Mouse (Mus musculus) c-Kit-positive CD71-positive TER-119-positive erythroid progenitor cells, embryonic 14.5 days (primary cell): Measurements from ENCODE around the gene Cog2.

Experiments
- DNase-seq: peaks from one replicate; pipeline ENCODE4 v3.0.0-alpha.2; 2013; ENCODE audit warnings: low spot score

Gene Cog2

DNA sequence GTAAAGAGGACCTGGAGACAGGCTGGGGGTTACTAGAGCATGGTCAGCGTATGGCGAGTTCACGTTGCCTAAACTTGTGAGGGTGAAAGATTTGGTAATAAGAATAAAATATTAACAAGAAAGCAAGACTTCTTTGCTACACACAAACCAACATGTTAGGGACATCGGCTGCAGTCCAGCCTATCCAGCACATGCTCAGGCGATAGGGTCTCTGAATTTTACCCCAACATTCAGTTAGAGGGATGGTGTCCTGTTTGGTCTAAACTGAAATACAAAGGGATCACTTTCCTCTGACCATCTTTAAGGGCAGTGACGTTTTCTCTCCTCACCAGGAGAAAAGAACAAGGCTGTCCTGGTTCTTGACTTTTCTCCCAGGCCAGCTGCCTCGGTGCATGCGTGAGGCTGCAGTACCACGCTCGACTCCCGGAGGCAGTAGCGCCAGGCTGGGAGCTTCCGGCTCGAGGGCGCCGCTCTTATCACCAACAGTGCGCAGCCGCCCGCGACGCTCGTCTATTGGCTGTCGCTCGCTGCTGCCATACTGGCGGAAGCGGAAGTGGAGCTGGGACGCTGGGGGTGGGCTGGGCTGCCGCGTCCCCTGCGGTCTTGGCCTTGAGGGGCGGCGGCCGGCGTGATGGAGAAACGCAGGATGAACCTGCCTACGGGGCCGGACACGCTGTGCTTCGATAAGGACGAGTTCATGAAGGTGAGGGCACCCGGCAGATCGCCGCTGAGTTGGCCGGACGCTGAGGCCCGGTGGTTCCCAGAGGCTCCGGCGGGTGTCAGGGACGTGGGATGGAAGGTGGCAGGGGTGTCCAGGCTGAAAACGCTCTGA lies at the start of gene Cog2:
Cog2 (plus strand) TSS at position 519 of the 832 bp plus-strand sequence.
- peak; percentile 88 for DNase-seq

DNA sequence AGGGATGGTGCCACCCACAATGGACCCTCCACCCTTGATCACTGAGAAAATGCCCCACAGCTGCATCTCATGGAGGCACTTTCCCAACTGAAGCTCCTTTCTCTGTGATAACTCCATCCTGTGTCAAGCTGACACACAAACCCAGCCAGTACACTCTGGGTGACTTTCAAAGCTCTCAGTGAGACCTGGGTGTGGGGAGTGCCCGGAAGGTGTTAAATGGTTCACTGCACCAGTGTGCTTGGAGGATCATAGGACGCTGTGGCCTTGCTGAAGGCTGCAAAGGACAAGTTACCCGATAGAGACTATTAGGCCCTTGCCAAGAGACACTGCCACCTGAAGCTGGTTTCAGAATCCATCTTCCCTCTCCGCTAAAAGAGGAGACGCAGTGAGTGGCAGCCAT lies 44.9 kb upstream of the Cog2 start:
- no peak for DNase-seq

DNA sequence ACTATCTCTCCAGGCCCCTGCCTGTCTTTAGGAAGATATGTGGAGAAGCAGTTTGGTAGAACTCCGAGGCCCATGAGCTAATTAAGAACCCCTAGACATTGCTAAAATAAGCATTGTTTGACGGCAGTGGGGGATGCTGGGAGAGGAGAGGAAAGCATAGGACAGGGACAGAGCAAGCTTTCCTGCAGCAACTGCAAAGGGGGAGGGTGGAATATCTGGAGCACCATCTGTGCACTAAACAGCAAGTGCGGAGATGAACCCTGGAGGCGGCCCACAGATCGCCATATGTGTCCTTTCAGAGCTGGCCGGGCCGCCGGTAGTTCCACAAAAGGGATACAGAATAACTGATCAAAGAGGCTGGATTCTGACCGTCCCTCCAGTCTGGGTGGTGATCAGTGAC lies 43.9 kb upstream of the Cog2 start:
- DNase-seq = no peak

DNA sequence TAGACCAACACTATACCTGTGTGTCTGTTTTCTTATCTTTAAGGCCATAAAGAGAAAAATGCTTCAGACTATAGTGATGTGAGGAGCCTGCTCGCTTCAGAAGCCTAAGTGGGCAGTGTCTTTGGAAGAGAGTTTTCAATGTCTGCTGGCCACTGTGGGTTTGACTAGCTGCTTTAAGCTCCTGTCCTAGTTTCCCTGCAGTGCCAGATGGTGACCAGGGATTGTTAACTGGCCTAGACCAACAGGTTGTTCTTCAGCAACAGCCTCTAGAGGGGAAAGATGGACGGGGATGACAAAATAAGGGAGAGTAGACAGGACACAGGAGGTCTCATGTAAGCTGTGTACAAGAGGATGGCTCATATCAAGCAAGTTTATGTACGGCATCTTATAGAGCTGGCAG lies 41.3 kb upstream of the Cog2 start:
- no peak for DNase-seq

DNA sequence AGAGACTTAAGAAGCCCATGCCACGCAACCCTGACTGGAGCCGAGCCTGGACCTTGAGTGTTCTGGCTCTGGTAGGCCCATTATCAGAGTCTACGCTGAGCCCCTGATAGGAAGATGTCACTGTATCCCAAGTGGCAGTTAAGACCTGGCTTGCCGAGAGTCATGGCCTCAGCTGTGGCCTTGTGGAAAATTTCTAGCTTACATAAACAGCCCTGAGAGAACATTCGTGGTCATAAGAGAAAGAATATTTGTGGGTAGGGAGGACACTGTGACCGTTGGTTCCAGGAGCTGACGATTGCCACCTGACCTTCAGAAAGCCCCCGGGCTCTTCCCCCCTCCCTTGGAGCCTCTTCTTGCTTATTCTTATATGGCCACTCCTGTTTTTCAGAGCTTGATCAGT lies 40.2 kb upstream of the Cog2 start:
- no peak for DNase-seq

DNA sequence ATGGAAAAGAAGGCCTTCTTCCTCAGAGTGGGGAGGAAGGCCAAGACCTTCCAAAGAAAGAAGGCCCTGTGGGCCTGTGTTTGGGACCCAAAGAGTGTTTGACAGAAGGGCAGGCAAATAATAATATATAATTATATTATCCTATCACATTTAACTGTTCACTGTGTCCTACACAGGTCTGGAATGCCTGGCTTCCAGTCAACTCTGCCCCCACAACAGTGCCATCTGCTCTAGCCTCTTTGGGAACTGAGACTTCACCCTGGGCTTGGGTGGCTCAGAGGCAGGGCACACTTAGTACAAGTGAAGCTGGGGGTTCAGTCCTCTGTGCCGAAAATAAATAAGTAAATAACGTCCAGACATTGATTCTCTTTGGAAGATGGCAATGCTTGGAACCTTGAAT lies 37.8 kb upstream of the Cog2 start:
- no peak for DNase-seq

DNA sequence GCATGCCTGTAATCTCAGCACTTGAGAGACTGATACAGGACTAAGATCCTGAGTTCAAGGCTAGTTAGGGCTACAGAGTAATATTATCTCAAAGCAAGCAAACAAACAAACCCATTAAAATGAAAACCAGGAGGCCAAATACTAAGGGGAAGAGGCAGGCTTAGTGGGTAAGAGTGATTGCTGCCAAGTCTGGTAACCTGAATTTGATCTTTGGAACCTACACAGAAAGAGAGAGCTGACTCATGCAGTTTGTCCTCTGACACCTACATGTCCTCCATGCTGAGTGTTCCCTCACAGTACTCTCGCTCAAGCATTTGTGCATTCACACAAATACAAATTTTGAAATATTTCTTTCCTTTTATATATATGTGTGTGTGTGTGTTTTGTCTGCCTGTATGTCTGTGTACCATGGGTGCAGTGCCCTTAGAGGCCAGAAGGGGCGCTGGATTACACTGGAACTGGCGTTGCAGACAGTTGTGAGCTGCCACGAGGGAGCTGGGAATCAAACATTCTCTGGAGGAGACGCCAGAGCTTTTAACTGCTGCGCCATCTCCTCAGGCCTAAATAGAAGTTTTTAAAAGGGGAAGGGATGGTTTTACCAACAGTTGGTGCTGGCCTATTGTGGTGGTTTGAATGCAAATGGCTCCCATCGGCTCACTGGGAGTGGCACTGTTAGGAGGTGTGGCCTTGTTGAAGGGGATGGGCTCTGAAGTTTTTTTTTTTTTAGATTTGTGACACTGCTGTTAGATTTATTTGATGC lies 37.0 kb upstream of the Cog2 start:
- no peak for DNase-seq

DNA sequence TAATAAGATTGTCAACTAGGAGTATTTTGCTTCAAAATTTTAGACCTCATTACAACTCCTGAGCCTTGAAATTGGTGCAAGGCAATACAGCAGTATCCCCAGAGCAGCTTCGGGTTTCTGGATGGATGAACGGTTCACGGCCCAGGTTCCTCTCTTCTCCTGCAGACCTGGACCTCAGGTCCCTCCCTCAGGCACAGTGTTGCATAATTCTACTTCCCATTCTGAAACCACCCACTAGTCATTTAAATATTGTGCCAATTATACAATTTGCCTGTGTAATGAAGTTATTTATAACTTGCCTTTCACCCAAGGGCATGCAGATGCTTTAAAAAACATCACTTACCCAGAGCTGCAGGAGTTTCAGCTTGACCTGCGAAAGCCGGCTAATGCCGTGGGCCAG lies 31.3 kb upstream of the Cog2 start:
- no peak for DNase-seq

DNA sequence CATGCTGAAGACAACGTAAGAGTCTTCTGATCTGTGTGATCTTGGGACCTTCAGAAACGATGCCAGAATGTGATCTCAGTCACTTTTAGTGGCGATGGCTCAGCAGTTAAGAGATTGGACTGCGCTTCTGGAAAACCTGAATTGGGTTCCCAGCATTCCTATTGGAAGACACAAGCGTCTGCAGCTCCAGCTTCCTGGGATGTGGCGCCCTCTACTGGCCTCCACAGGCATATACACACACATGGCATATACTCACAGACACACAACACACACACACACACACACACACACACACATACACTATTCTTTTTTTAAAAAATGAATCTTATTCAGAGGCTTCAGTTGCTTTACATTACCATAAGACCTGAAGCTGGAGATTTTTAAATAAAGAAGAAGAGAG lies 30.8 kb upstream of the Cog2 start:
- no peak for DNase-seq

DNA sequence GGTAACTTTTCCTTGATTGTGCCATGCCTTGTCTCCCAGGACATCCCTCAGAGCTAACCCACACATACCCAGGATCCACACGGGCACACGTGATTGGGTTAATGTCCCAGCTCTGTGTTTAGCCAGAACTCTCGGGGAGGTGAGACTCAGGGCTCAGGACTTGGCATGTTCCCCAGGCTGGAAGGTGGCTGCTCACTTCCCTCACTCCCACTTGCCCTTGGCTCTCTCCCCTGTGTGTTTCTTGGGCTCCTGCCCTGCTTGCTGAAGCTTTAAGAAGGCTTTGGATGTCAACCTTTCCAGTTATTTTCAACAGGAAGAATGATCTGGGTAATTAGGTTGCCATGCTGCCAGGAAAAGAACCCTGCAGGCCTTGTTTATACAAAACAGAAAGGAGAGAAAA lies 26.2 kb upstream of the Cog2 start:
- no peak for DNase-seq

DNA sequence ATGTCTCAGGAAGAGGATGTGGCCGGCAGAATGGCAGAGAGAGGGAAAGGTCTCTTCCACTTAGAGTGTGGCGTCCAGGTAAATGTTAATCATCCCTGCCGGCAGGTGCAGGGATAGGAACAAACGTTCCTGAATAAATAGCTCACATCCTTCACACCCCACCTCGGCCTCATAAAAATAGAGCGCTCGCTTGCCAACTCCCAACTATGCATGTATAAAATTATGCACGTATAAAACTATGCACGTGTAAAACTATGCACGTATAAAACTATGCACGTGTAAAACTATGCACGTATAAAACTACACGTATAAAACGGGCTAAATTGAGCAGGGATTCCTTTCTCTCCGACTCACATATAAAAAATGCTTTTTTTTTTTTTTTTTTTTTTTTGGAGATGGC lies 25.6 kb upstream of the Cog2 start:
- no peak for DNase-seq

DNA sequence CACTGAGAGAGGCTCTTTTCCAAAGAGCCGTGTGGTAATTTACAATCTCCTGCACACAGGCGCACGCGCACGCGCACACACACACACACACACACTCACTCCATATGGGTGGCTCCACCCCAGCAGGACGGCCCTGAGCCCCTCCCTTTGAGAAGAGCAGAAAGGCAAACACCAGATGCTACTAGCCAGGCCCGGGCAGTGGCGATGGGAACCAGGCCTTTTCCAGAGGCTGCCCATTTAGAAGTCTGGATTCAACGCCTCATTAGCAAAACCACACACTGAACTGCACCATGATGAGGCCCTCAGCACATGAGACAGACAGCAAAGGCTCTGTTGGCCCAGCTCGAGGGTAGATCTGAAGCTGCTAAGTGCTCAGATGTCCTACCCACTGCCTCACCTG lies 24.9 kb upstream of the Cog2 start:
- no peak for DNase-seq

DNA sequence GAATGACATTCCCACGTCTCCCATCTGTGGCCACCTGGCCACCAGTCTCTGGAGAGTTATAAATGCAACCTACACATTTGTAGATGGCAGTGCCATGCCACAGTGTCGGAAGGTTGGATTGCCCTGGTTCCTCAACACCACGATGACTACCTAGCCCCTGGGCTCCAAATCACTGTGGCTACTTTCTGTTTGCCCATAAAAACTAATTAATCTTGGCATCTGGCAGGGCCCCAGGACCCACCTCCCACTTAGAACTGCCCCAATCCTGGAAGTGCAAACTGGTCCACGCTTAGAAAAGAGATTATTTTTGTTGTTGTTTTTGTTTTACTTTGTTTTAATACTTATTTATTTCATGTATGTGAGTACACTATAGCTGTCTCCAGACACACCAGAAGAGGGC lies 24.3 kb upstream of the Cog2 start:
- no peak for DNase-seq

DNA sequence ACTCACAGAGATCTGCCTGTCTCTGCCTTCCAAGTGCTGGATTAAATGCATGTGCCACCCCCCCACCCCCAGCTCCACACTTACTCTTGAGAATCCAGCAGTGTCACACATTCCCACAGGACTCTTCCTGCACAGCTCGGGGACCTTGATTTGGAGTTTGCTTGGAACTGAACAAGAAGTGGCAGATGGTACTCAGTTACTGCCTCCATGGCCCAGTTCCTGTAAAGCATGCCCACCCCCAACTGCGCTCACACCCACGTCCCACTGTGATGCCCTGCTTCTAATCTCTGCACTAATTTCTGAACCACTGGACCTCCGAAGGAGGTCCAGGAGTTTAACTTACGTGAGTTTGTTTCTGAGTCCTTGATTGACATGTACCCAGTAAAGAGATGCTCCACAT lies 23.7 kb upstream of the Cog2 start:
- DNase-seq = no peak

DNA sequence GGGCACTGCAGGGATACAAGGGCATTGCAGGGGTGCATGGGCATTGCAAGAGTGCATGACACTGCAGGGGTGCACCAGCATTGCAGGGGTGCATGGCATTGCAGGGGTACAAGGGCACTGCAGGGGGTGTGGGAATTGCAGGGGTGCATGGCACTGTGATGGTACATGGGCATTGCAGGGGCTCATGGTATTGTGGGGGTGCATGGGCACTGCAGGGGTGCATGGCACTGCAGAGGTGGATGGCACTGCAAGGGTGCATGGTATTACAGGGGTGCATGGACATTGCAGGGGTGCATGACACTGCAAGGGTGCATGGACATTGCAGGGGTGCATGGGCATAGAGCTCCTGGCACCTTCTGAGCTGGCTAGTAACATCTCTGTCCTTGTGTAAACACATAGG lies 22.2 kb upstream of the Cog2 start:
- no peak for DNase-seq

DNA sequence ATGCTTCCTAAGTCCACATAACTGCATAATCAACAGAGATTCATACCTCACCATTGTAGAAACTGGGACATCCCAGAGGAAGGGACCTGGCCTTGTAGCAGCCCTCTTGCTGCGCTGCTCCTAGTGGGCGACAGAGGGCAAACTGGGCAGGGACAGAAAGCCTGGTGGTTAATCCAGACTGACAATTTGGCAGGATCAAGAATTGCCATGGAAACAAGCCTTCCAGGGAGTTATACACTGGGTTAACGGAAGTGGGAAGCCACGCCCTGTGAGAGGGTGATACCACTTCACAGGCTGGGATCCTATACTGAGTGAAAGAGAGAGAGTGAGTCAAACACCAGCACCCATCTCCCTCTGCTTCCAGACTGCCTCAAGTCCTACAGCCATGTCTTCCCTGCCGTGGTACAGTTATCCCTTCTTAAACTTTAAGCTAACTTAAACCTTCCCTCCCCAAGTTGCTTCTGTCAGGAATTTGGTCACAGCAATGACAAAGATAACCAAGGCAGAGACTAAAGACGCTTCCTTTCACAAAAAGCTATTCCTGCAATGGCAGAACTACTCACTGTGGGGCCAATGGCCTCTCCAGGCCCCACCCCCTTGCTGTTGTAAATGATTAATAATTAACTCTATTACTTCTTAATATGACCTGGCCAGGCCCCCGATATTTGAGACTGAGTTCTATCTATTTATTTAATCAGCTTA lies 21.2 kb upstream of the Cog2 start:
- DNase-seq = no peak

DNA sequence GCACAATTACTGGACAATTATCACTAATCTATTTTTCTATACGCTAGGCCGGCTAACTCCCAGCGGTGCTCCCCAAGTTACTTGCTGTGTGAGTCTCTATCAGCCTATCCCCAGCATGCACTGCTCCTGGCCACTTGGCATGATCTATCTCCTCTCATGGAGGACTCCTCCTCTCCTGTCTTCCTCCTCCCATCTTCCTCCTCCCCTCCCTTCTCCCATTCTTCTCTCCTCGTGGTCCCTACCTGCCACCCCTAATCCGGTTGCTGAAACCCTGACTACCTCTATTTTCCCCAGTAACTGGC lies 20.7 kb upstream of the Cog2 start:
- DNase-seq = no peak

DNA sequence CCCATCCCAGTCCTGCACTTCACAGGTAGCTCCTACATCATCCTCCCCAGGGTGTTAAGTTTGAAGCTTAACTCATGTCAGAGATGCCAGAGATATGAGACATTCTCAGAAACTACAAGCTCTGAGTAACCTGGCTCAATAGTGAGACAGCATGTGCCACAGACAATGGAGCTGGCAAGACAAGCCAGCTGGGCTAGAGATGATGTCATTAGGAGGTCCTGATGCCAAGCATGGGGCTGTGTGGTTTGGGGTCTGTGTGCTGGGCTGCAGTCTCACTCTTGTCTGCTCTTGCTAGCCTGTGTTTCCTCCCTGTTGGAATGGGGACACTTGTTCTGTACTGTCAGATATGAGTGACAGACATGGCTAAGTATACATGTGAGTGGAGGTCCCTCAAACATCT lies 14.9 kb upstream of the Cog2 start:
- no peak for DNase-seq

DNA sequence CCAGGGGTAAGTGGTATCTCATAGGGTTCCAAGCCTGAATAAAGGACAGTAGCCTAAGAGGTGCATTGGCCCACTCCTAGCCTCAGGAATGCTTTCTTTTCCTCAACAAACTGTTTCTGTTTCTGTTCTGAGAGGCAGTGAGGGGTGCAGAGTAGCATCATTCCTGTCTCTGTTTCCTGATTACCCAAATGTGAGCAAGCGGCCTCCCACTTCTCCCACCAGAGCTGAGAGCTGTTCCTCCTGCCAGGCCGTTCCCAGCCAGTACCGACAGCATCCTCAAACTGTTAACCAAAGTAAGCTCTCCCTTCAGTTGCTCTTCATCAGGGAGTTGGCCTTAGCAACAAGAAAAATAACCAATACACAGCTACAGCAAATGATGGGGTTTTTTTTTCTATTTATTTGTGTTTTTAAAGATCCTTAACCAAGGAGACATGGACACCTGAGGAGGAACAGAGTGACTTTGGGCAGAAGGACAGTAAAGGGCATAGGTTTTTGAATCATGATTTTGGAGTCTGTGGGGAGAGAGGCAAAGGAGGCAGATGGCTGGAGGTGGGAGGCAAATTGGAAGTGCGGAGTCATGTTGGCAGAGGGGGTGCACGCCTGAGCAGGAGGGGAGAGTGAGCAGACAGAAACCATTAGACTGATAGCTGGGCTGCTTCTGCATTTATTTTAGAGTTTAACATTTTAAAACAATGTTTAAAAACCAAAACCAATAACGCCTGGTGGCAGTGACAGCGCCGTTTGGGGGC lies 12.8 kb upstream of the Cog2 start:
- no peak for DNase-seq

DNA sequence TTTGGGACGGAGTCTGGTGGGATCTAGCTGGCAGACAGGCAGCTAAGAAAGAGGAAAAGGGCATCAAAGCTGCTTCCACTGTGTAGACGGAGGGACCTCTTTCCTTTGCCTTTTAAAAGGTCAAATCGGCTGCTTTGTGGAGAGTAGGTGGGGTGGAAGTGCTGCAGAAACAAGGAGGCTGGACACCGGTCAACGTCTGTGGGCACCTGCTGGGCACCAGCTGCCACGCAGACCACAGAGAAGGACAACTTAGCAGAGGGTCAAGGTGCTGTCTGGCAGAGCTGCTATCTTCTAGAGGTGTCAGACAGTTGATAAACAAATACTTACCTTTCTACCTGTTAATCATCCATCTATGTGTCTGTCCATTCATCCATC lies 12.3 kb upstream of the Cog2 start:
- DNase-seq = no peak

DNA sequence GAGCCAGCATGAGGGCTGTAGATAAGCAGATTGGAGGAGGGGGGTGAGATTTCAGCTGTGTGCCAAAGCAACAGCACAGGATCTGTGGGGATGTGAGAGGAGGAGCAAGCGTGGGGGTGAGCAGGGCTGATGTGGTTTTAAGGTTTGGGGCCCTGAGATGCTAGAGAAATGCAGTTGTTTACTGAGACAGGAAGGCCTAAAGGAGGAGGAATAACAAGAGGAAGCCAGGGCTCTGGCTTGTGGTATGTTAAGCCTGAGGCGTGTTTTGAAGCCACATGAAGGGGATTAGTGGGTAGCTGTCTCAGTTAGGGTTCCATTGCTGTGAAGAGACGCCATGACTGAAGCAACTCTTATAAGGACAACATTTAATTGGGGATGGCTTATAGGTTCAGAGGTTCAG lies 11.4 kb upstream of the Cog2 start:
- no peak for DNase-seq

DNA sequence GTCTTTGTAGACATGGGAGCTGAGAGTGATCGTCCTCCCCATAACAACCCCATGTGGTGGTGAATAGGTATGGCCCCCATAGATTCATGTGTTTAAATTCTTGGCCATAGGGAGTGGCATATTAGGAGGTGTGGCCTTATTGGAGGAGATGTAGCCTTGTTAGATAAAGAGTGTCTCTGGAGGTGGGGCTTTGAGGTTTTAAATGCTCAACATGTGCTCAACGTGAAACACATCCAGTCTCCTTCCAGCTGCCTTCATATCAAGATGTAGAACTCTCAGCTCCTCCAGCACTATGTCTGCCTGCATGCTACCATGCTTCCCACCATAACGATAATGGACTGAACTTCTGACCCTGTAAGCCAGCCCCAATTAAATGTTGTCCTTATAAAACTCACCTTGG lies 4.5 kb upstream of the Cog2 start:
- DNase-seq = no peak

DNA sequence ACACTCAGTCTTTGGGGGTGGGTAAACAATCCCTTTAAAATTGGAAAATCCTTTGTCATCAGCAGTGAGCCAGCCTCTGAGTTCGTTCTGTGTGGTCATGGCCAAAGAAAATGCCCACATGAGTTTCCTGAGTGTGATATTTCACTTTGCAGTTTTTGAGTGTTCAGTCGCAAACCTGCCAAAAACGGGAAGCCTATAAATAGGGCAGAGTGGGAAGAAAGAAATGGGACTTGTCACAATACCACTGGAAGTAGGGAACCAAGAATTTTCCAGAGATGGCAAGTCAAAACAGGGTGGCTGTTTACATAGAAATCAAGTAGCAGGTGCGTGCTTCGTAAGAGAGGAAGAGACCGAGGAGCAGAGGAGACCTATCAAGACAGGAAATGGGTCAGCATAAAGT lies 4.0 kb upstream of the Cog2 start:
- no peak for DNase-seq
